Mouse (Mus musculus): ENCODE measurements around the gene Zfp408. TPM values are rescaled to one million over a fixed set of nuclear protein-coding genes. Genes with fewer than 3 reads are reported as not detected.
"Not testable (repeated sequence)": the region's sequence is repeated elsewhere in the genome, so short reads cannot be mapped to it uniquely, and the experiment has no call there.

Zfp408 gene
- total and polyA plus RNA-seq, 3 experiments: 8.0 to 18.9 (median 9.6) TPM

GRCm38 (mm10) chr2:91609370-91609769, 40.2 kb downstream of the Zfp408 start:
- DNase-seq: not testable (repeated sequence)

GRCm38 (mm10) chr2:91602389-91602788, 47.2 kb downstream of the Zfp408 start:
- DNase-seq: no peak

GRCm38 (mm10) chr2:91600475-91600874, 49.1 kb downstream of the Zfp408 start:
- DNase-seq: no peak

Other genes starting within 250 kb of the Zfp408 start
- 10 to 100 TPM; 14.7 to 19.2 TPM for gene 1110051M20Rik, start 205.1 kb downstream of the Zfp408 start, total RNA-seq (2021)
- 14.9 and 16.0 TPM in 2 replicates for gene 1110051M20Rik, start 205.1 kb downstream of the Zfp408 start, polyA plus RNA-seq (2012; rRNA removed)
- 1 to 10 TPM; 3.5 to 6.5 TPM for gene Lrp4, start 192.3 kb downstream of the Zfp408 start, total RNA-seq (2021)
- gene Lrp4, start 192.3 kb downstream of the Zfp408 start, polyA plus RNA-seq (2012; rRNA removed): 2.0 and 2.4 TPM in 2 replicates
- gene Ckap5, start 123.0 kb downstream of the Zfp408 start, total RNA-seq (2021): 10 to 100 TPM; 36.6 to 40.3 TPM
- 2.3 and 2.9 TPM in 2 replicates for gene Ckap5, start 123.0 kb downstream of the Zfp408 start, polyA plus RNA-seq (2012; rRNA removed)
- 1 to 10 TPM in 1 of 2 experiments, under 1 TPM in 1; 0.38 to 2.9 TPM for gene F2, start 13.4 kb downstream of the Zfp408 start, total RNA-seq (2021)
- gene F2, start 13.4 kb downstream of the Zfp408 start, polyA plus RNA-seq (2012; rRNA removed): 1.2 TPM in 1 of 2 replicates, not detected in the other
- gene Arhgap1, start 69 bp upstream of the Zfp408 start, total RNA-seq (2021): 10 to 100 TPM; 64.4 to 65.4 TPM
- 52.9 and 65.8 TPM in 2 replicates for gene Arhgap1, start 69 bp upstream of the Zfp408 start, polyA plus RNA-seq (2012; rRNA removed)
- gene Atg13, start 60.8 kb upstream of the Zfp408 start, total RNA-seq (2021): 10 to 100 TPM; 58.5 to 61.7 TPM
- gene Atg13, start 60.8 kb upstream of the Zfp408 start, polyA plus RNA-seq (2012; rRNA removed): 43.9 and 59.4 TPM in 2 replicates
- 10 to 100 TPM in 1 of 2 experiments, 1 to 10 TPM in 1; 6.8 to 12.0 TPM for gene Harbi1, start 61.1 kb upstream of the Zfp408 start, total RNA-seq (2021)
- gene Harbi1, start 61.1 kb upstream of the Zfp408 start, polyA plus RNA-seq (2012; rRNA removed): 1.8 and 2.0 TPM in 2 replicates
- gene Ambra1, start 80.3 kb upstream of the Zfp408 start, total RNA-seq (2021): 10 to 100 TPM; 31.0 to 34.1 TPM
- gene Ambra1, start 80.3 kb upstream of the Zfp408 start, polyA plus RNA-seq (2012; rRNA removed): 23.8 and 29.8 TPM in 2 replicates